Mouse (Mus musculus): ENCODE measurements around the gene Ppcdc.
A peak's percentile ranks its signal among the peaks of the same experiment; 100 is the strongest.
"Not testable (repeated sequence)": the region's sequence is repeated elsewhere in the genome, so short reads cannot be mapped to it uniquely, and the experiment has no call there.

The Ppcdc gene

GRCm38 (mm10) chr9:57428391-57428790, 11.5 kb downstream of the Ppcdc start:
- no peak for DNase-seq

GRCm38 (mm10) chr9:57427937-57428336, 12.0 kb downstream of the Ppcdc start:
- no peak for DNase-seq

GRCm38 (mm10) chr9:57427123-57427522, 12.8 kb downstream of the Ppcdc start:
- DNase-seq = not testable (repeated sequence)

- DNase-seq = no peak
Observed at GRCm38 (mm10) chr9:57425116-57425515, 14.8 kb downstream of the Ppcdc start.

GRCm38 (mm10) chr9:57424066-57424465, 15.9 kb downstream of the Ppcdc start:
- DNase-seq = no peak

- no peak for DNase-seq
Observed at GRCm38 (mm10) chr9:57421688-57422111, 18.2 kb downstream of the Ppcdc start.

- no peak for DNase-seq
Observed at GRCm38 (mm10) chr9:57421121-57421571, 18.8 kb downstream of the Ppcdc start.

- peak; percentile 48 to 49 for DNase-seq
Observed at GRCm38 (mm10) chr9:57420321-57421120, 19.4 kb downstream of the Ppcdc start.

GRCm38 (mm10) chr9:57419521-57420267, 20.2 kb downstream of the Ppcdc start:
- no peak for DNase-seq

GRCm38 (mm10) chr9:57417341-57417740, 22.6 kb downstream of the Ppcdc start:
- peak; percentile 82 to 92 for DNase-seq

- no peak for DNase-seq
Observed at GRCm38 (mm10) chr9:57407120-57407905, 32.6 kb downstream of the Ppcdc start.

- DNase-seq = no peak
Observed at GRCm38 (mm10) chr9:57406395-57406794, 33.5 kb downstream of the Ppcdc start.

- DNase-seq = no peak
Observed at GRCm38 (mm10) chr9:57404036-57404435, 35.9 kb downstream of the Ppcdc start.

GRCm38 (mm10) chr9:57402318-57403251, 37.3 kb downstream of the Ppcdc start:
- DNase-seq = no peak

- DNase-seq = no peak
Observed at GRCm38 (mm10) chr9:57398773-57399172, 41.2 kb downstream of the Ppcdc start.

- no peak for DNase-seq
Observed at GRCm38 (mm10) chr9:57392892-57393291, 47.0 kb downstream of the Ppcdc start.

GRCm38 (mm10) chr9:57390869-57391268, 49.1 kb downstream of the Ppcdc start:
- DNase-seq = no peak

- DNase-seq = no peak
Observed at GRCm38 (mm10) chr9:57389131-57389530, 50.8 kb downstream of the Ppcdc start.

- DNase-seq = no peak
Observed at GRCm38 (mm10) chr9:57386926-57387325, 53.0 kb downstream of the Ppcdc start.

GRCm38 (mm10) chr9:57384621-57385020, 55.3 kb downstream of the Ppcdc start:
- no peak for DNase-seq

GRCm38 (mm10) chr9:57360999-57361398, 78.9 kb downstream of the Ppcdc start:
- no peak for DNase-seq

Data from cerebellum, adult 18-20 months (tissue).